Mouse (Mus musculus) layer of hippocampus, adult 9-10 months (tissue): ENCODE measurements at regions not wholly inside any gene's neighbourhood (a gene's known extent, or its start where the extent isn't known, plus 50 kb on each side); places are given as distances from the start of the nearest gene placed in this dataset.

ENCODE experiments used
- DNase-seq: peaks from one replicate; pipeline ENCODE4 v3.0.0; 2022; ENCODE audit warnings: low spot score

DNA sequence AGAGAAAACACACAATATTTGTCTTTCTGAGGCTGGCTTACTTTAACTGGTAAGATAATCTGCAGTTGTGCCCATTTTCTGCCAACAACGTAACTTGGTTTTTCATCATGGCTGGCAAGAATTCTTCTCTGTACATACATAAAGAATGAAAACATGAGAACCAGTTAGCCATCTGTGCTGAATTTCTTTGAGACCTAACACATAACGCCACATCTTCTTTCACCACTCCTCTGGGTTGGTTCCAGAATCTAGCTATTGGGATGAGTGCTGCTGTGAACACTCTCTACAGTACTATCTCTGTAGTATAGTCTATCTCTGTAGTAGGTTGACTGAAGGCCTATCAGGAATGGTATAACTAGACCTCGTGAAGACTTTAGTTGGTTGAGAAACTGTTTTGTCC is 132.1 kb downstream of the 1700020N01Rik start:
- DNase-seq = no peak

GRCm38 (mm10) chr10:21740256-21740655 is 141.7 kb upstream of the Sgk1 start:
- DNase-seq = no peak

- no peak for DNase-seq
Observed at GRCm38 (mm10) chr10:21741575-21741974, 140.4 kb upstream of the Sgk1 start.

DNA sequence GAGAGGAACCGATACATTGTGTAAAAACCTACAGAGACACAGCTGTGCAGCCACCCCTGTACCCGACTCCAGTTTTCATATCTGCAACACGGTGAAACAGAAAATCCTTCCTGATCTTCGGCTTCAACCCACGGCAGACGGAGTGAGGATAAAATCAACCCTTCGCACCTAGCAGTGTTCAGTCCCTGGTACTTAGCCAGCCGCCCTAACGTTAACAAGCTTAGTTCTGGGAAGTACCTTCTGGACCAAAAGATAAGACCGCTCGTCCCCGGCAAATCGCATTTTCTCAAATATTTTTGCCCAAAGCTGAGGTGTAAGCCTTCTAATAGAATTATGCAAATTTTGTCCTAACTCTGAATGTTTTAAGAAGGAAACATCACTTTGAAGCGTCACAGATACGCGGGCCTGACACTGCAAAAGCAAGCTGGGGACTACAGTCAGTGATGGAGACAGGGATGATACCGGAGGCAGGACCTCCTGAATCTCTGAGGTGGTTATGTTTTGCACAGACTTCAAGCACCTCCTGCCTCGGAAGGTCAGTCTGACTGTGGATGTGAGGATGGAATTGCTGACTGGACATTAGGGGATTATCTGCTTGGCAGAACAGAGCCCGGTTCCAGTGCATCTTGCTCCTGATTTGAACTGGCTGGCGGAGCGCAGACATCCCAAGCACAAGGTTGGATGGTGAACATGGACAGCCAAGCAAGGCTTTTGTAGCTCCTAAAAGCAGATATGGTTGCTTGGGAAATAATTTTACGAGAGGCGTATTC is 139.8 kb upstream of the Sgk1 start:
- DNase-seq = no peak

GRCm38 (mm10) chr10:21743396-21743795 is 138.6 kb upstream of the Sgk1 start:
- no peak for DNase-seq

DNA sequence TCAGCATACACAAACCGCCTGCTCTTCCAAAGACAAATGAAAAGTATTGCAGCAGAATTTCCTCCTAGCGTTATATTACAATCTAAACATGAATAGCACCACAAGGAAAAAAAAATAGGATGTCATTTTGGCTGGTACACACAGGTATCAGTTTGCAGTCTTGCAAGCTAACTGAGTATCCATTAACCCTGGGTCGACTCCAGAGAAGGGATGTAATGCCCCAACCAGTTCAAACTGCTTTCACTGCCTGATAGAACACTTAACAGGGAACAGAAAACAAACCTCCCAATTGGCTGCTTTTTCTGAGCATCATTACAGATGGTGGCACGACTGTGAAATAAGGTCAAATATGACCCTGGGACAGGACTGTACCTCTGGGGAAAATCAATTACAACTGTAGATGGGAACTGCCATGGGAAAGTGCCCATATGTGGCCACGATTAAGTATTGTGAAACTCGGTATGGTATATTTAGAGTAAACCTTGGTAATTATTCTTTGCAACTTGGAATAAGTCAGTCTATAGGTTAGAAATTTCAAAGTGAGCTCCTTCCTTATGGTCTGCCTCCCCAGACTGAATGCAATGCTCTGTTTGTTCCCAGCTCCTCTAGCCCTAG is 137.5 kb upstream of the Sgk1 start:
- DNase-seq = no peak

DNA sequence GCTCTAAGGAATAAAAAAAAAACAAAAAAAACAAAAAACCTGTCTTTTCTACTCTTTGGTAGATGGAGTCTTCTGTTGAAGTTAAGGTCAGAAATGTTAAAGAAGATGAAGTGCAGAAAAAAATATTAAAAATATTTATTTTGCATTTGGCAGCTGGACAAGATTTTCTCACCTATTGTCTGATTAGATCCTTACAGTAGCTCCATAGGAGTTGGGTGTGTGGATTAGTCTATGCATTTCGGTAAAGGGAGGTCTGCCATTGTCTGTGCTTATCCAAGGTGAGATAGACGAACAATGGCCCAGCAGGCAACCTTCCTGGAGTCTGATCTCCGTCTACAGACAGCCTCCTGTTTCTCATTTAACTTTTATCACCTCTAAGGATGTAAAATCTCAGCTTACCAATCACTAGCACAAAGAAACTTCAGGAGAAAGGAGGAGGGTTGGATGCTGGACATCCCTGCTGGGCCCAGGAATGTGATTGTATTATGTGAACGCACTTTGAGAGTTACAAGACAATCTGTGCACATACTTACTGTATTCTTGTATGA is 136.0 kb upstream of the Sgk1 start:
- DNase-seq = no peak

DNA sequence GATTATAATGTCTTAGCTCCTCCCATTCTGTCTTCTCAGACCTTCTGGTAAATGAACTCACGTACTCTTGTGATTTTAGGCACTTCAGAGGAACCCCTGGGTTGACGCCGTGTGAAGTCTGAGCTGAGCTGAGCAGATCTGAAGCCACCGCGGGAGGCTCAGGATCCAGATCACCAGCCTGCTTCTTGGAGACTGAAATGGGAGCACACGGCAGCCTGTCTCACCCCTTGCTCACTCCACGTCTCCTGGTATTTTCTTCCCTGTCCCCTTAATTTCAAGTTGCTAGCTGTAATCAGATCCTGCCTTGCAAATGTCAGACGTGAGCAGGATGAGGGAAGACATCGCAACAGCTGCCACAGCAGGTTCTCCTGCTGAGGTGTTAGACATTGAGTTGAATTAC is 135.3 kb upstream of the Sgk1 start:
- DNase-seq = no peak

- no peak for DNase-seq
Observed at GRCm38 (mm10) chr10:21751326-21751725, 130.7 kb upstream of the Sgk1 start.

DNA sequence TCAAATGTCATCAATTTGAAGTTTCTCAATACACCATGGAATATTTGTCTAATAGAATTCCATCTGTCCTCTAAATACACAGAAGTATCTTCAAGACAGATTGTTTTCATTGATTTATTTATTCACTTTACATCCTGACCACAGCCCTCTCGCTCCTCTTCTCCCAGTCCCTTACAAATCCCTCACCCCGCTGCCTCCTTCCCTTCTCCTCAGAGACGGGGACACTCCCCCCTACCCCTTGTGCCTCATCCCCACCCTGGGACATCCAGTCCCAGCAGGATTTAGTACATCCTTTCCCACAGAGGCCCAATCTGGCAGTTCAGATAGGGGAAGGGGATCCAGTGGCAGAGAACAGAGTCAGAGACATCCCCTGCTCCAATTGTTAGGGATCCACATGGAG is 129.6 kb upstream of the Sgk1 start:
- DNase-seq = no peak

- no peak for DNase-seq
Observed at GRCm38 (mm10) chr10:21754763-21755548, 127.0 kb upstream of the Sgk1 start.

DNA sequence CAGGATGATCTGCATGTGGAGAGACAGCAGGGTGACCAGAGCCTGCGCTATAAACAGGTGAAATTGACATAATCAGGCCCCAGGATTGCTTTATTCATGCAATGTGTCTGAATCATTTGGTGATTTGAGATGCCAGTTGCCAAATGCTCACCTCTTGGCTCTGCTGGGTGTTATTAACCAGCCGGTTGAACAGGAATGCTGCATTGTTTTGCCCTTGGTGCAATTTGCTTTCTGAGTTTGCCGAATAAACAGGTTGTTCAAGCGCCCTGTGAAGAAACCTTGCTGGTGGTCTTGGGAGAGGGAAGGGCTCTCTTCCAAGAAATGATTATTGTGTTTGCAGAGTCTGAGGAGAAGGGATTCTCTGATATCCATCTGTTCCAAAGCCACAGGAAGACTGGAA is 126.3 kb upstream of the Sgk1 start:
- no peak for DNase-seq

DNA sequence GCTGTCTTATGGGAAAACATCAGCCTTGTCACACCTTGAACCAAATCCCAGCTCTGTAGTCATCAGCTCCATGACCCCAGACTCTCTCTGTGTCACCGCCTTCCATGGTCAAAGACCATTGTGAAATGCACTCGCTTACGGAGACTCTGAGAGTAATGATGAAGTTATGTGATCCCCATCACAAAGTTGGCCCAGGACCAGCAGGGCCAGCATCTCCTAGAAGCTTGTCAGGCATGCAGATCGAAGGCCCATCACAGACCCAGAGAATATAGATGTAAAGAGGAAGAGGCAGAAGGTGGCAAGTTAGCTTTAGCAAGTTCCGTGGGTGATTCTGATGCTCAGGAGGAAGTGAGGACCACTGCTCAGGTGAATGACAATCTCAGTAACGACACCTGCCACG is 125.2 kb upstream of the Sgk1 start:
- no peak for DNase-seq

DNA sequence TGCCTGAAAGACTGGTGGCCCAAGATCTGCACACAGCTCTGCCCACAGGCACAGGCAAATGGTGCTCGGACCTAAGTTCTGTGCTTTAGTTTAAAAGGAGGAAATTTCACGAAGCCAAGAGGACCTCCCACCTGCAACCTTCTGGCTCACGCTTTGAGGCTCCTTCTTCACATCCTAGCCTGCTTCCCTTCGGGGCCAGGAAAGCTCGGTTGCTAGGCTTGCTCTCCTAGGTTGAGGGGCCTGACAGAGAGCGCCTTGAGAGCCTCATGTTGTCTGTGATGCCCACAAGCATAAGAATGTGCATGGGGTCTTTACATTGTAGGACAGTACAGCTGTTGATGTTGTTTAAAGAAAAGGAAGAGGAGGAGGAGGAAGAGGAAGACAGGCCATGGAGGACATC is 123.9 kb upstream of the Sgk1 start:
- no peak for DNase-seq

GRCm38 (mm10) chr10:21762516-21762915 is 119.5 kb upstream of the Sgk1 start:
- DNase-seq = peak; percentile 45

DNA sequence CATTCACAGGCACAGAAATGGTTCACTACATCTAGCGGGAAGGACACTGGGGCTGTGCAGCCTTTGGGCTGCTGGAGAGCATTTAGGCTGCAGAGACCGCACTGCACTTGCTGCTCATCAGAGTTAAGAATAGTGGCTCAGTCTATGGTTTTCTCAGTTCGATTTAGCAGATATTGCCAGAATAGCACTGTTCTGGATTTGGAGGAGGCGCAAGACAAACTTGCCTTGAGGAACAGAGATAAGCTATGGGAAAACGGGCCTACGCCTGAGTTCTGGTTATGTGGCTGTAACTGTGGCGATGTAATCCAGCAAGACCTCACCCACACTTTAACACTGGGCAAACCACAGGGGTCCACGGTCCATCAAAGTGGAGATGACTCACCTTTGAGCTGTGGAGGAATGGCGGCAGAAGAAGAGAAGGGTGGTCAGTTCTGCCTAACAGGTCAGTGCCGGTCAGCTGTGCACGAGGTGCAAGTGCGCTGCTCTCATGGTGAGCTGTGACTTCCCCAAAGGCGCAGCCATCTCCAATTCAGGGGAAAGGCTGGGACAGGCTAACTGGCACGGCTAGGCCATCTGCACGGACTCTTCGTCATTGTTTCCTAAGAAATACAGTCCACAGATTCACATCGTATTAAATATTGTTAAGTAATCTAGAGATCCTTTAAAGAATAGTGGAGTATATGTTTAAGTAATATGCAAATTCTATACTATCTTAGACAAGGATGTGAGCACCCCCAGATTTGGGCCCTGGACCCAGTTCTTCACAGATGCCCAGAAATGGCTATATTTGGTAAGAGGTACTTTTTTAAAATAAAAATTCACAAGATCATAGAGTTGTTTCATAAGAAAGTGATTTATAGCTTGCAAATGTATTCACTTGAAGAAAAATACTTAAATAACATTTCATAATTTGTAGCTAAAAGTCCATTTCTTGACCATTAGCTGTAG is 118.7 kb upstream of the Sgk1 start:
- DNase-seq = no peak

DNA sequence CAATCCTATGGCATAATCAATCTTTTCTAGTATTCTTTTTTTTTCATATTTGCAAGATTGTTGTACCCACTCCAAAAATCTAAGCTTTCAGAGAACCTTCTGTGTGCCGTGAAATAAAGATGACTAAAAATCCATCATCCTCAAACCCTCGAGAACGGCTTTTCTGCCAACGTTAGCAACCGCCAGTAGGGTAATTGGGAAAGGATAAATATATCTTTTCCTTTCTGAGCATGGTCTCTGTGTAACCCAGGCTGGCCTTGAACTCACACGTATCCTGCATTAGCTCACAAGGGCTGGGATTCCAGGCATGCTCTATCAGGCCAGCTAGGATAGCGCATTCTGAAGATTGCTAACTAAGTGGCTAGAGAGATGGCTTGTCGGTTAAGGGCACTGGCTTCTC is 117.9 kb upstream of the Sgk1 start:
- DNase-seq = no peak

- DNase-seq = no peak
Observed at GRCm38 (mm10) chr10:21764891-21765290, 117.1 kb upstream of the Sgk1 start.

DNA sequence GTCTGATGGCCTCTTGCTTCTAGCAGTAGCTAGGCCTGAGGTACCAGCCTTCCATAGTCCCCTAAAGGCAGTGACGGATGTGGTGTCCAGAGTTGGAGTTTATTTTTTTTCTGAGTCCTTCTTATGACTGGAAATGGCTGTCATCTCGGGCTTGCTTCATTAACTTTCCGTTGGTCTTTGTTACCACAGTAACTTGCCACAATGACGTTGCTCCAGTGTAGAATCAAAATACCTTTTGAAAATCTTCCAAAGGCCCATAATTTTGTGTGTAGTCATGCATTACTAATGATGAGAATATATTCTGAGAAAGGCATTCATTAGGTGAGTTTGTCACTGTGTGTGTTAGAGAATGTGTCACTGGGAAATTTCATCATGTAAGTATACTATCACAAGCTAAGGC is 108.4 kb upstream of the Sgk1 start:
- no peak for DNase-seq

DNA sequence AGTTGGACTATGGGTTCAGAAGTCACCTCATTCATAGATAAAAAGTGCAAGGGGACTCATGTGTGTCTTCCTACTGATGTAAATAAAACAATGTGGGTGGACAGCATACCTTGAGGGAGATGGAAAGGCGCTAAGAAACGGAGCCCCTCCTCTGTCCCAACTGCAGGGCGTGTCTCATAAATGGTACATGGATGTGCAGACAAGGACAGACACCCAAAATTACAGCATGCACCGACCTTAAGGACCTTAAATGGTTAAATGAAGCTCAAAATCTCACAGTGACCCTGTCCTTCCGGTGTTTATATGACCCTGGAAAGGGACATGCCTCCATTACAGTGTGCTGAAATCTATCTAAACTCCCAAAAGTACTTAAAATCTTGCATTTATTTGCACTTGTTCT is 106.5 kb upstream of the Sgk1 start:
- no peak for DNase-seq

- no peak for DNase-seq
Observed at GRCm38 (mm10) chr10:21775911-21776761, 105.8 kb upstream of the Sgk1 start.
